Mouse (Mus musculus) testis, adult 10 weeks (tissue): ENCODE results near the gene Prdx3. TPM values are rescaled to one million over a fixed set of nuclear protein-coding genes. Genes with fewer than 3 reads are reported as not detected.

Source experiments
- polyA plus RNA-seq: library from polyadenylated mRNA; stranded (reverse); fragments of 350-450 nt; fragmentation: Illumina TruSeq; extraction: RNeasy Lipid Tissue Mini Kit (QIAGEN cat#74804); gene quantifications from one replicate; pipeline ENCODE4 v1.2.3, GENCODE M21; 2014; ENCODE audit warnings: low read depth, low replicate concordance

Prdx3 gene
- 37.0 TPM for polyA plus RNA-seq

GRCm38 (mm10) chr19:60874064-60874694 is at the start of gene Prdx3:
Gene Prdx3 (minus strand): TSS chr19:60874556.

GRCm38 (mm10) chr19:60889714-60890315 is 15.5 kb upstream of the Prdx3 start, which contains the start of gene Grk5:
Gene Grk5 (plus strand): TSS chr19:60889749.

DNA sequence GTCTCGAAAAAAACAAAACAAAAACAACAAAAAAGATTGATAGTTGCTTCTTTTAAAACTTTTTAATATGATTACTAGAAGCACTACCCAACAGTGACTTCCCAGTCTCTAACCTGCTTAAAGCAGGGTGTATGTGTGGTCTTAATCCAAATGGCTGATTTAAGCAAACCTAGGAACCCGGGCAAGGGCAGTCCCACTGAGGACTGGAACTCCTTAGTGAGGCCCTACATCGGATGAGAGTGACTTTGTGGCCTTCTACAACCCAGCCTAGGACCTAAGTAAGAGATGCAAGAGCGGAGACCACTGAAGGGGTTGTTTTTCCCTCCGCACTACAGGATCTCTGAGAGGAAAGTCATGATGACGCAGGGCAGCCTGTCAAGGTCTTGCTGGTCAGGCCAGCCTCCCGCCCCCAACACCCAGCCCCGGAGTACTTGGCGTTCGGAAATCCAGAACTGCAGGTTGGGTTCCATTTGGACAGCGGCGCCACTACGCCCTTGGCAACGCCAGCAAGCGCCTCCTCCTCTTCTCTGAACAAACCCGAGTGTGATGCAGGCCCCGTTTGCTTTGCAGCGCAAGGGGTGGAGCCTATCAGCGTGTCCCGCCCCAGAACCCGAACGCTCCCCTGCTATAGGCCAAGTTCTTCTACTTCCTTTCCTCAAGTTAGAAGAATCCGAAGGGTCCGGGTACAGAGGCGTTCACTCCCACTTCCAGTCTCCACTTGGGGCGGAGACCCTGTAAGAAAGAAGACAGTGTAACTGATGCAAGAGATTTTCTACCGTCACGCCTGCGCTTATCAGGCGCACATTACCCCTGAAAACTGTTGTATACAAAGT is 13.3 kb downstream of the Prdx3 start, which contains the start of gene Sfxn4:
Sfxn4 (minus strand) TSS at position 612 of the 833 bp plus-strand sequence.

Other genes starting within 250 kb of the Prdx3 start
- gene Nanos1, start 118.6 kb downstream of the Prdx3 start, polyA plus RNA-seq = 3.2 TPM
- gene Eif3a, start 83.9 kb downstream of the Prdx3 start, polyA plus RNA-seq = 161 TPM
- 277 TPM for gene Fam45a, start 63.0 kb downstream of the Prdx3 start, polyA plus RNA-seq
- 2.7 TPM for gene Sfxn4, start 13.1 kb downstream of the Prdx3 start, polyA plus RNA-seq
- gene Grk5, start 15.2 kb upstream of the Prdx3 start, polyA plus RNA-seq = 6.8 TPM